Mouse (Mus musculus) hindbrain, embryonic 15.5 days (tissue): ENCODE data around the gene Ezh1. TPM values are rescaled to one million over a fixed set of nuclear protein-coding genes. Genes with fewer than 3 reads are reported as not detected.

Source experiments
- ATAC-seq: fragments of 200-750 bp; cut with Nextera tagmentation; 2 replicates; pipeline ENCODE4 v1.8.0; 2017; ENCODE audit warnings: low read depth, moderate number of reproducible peaks, moderate TSS enrichment; ENCODE audit not compliant: low FRiP score
- H3K27ac ChIP-seq: fragments of 300-500 bp; sonication (generic); replicated peaks from 2 replicates; pipeline ENCODE4 v1.5.1; 2015; ENCODE audit warnings: mild to moderate bottlenecking, inconsistent platforms
- H3K27me3 ChIP-seq: fragments of 300-500 bp; sonication (generic); 2 replicates; pipeline ENCODE4 v1.6.1; 2015; ENCODE audit warnings: control low read depth, inconsistent platforms
- H3K36me3 ChIP-seq: fragments of 300-500 bp; sonication (generic); 2 replicates; pipeline ENCODE4 v1.6.1; 2015; ENCODE audit warnings: control low read depth, inconsistent platforms
- H3K4me1 ChIP-seq: fragments of 300-500 bp; sonication (generic); replicated peaks from 2 replicates; pipeline ENCODE4 v1.6.1; 2015; ENCODE audit warnings: control low read depth, inconsistent platforms
- H3K4me2 ChIP-seq: fragments of 300-500 bp; sonication (generic); 2 replicates; pipeline ENCODE4 v1.6.1; 2015; ENCODE audit warnings: moderate library complexity, mild to moderate bottlenecking, inconsistent platforms
- H3K4me3 ChIP-seq: fragments of 300-500 bp; sonication (generic); 2 replicates; pipeline ENCODE4 v1.5.1; 2015; ENCODE audit warnings: mild to moderate bottlenecking, inconsistent platforms
- H3K9ac ChIP-seq: fragments of 300-500 bp; sonication (generic); 2 replicates; pipeline ENCODE4 v1.6.1; 2015; ENCODE audit warnings: inconsistent platforms
- H3K9me3 ChIP-seq: fragments of 300-500 bp; sonication (generic); 2 replicates; pipeline ENCODE4 v1.6.1; 2016; ENCODE audit warnings: control low read depth, inconsistent platforms
- WGBS: fragments of 180-500 bp; shearing (Covaris S2); methylation state at CpG from one replicate; pipeline ENCODE4 v1.1.7; 2015; 5-methylcytosine and 5-hydroxymethylcytosine counted together
- polyA plus RNA-seq: library from polyadenylated mRNA; unstranded; fragments of >200 nt; fragmentation: Nextera tagmentation; extraction: Ambion mirVana; gene quantifications from 2 replicates; pipeline ENCODE4 v1.2.1, GENCODE M21; 2015

Ezh1 gene
- polyA plus RNA-seq, 1 experiment from 2014 or later: 27.4 TPM

- Histone ChIP-seq H3K9ac (peak within 1 kb of the TSS; percentile 60), H3K9me3 (no peaks in the 10 kb centered on the region), H3K4me2 (peak within 1 kb of the TSS; percentile 99), H3K4me3 (peak within 1 kb of the TSS; percentile 48), H3K27ac (no peak within 1 kb of the TSS), H3K36me3 (0 out of 2 replicates have a peak, but pooled peaks cover 5% of the 10 kb centered on the region), H3K27me3 (peaks cover 44% of the 10 kb centered on the region), H3K4me1 (peaks cover 36% of the 10 kb centered on the region)
- peak; percentile 71 for ATAC-seq
- 0% methylated on average over 37 of the region's 43 CpGs for WGBS
Observed at GRCm38 (mm10) chr11:101259948-101260825, 33.9 kb upstream of the Ezh1 start, which contains the start of gene Wnk4. Gene Wnk4 (plus strand): TSS chr11:101260567.

- no peak for ATAC-seq
- Histone ChIP-seq H3K9ac (no peak overlapping the region), H3K9me3 (no peaks in the 10 kb centered on the region), H3K4me1 (peaks cover 36% of the 10 kb centered on the region), H3K27ac (no peak overlapping the region), H3K4me2 (no peak overlapping the region), H3K36me3 (0 out of 2 replicates have a peak, but pooled peaks cover 5% of the 10 kb centered on the region), H3K4me3 (no peak overlapping the region), H3K27me3 (peaks cover 37% of the 10 kb centered on the region)
- WGBS: 47% methylated on average over 6 of the region's 6 CpGs
Observed at GRCm38 (mm10) chr11:101259261-101259712, 33.0 kb upstream of the Ezh1 start.

GRCm38 (mm10) chr11:101255826-101256775, 29.8 kb upstream of the Ezh1 start:
- Histone ChIP-seq H3K27me3 (peaks cover 9% of the 10 kb centered on the region), H3K9me3 (no peaks in the 10 kb centered on the region), H3K27ac (no peak overlapping the region), H3K36me3 (0 out of 2 replicates have a peak, but pooled peaks cover 5% of the 10 kb centered on the region), H3K4me3 (no peak overlapping the region), H3K9ac (no peak overlapping the region), H3K4me1 (peaks cover 36% of the 10 kb centered on the region), H3K4me2 (no peak overlapping the region)
- 89% methylated on average over 13 of the region's 13 CpGs for WGBS
- no peak for ATAC-seq

- Histone ChIP-seq H3K27me3 (no peaks in the 10 kb centered on the region), H3K4me1 (peaks cover 20% of the 10 kb centered on the region), H3K4me2 (peak within 1 kb of the TSS; percentile 90), H3K27ac (peak within 1 kb of the TSS; percentile 89), H3K36me3 (0 out of 2 replicates have a peak, but pooled peaks cover 5% of the 10 kb centered on the region), H3K9ac (peak within 1 kb of the TSS; percentile 88), H3K9me3 (no peaks in the 10 kb centered on the region), H3K4me3 (peak within 1 kb of the TSS; percentile 89)
- under 1% methylated on average over 40 of the region's 40 CpGs for WGBS
- ATAC-seq: peak; percentile 90
Observed at GRCm38 (mm10) chr11:101253613-101254389, 27.5 kb upstream of the Ezh1 start, which contains the start of gene Vps25. Gene Vps25 (plus strand): TSS chr11:101253707.

- H3K4me3 ChIP-seq: peak overlapping the region; percentile 89
- ATAC-seq: no peak
- 0 out of 2 replicates have a peak, but pooled peaks cover 4% of the 10 kb centered on the region for H3K27me3 ChIP-seq
- H3K4me1 ChIP-seq: peaks cover 20% of the 10 kb centered on the region
- H3K9ac ChIP-seq: peak overlapping the region; percentile 88
- peak overlapping the region; percentile 89 for H3K27ac ChIP-seq
- H3K4me2 ChIP-seq: peak overlapping the region; percentile 90
- 10% methylated on average over 7 of the region's 7 CpGs for WGBS
- no peaks in the 10 kb centered on the region for H3K9me3 ChIP-seq
- 0 out of 2 replicates have a peak, but pooled peaks cover 5% of the 10 kb centered on the region for H3K36me3 ChIP-seq
Observed at GRCm38 (mm10) chr11:101252941-101253340, 26.7 kb upstream of the Ezh1 start.

- Histone ChIP-seq H3K9ac (no peak overlapping the region), H3K27ac (no peak overlapping the region), H3K4me1 (peaks cover 27% of the 10 kb centered on the region), H3K9me3 (no peaks in the 10 kb centered on the region), H3K36me3 (no peaks in the 10 kb centered on the region), H3K27me3 (peaks cover 14% of the 10 kb centered on the region), H3K4me3 (no peak overlapping the region), H3K4me2 (no peak overlapping the region)
- 75% methylated on average over 2 of the region's 2 CpGs for WGBS
- no peak for ATAC-seq
Observed at GRCm38 (mm10) chr11:101251031-101251430, 24.8 kb upstream of the Ezh1 start.

GRCm38 (mm10) chr11:101248258-101248994, 22.2 kb upstream of the Ezh1 start:
- Histone ChIP-seq H3K4me2 (no peak overlapping the region), H3K27me3 (peaks cover 34% of the 10 kb centered on the region), H3K27ac (no peak overlapping the region), H3K9me3 (no peaks in the 10 kb centered on the region), H3K36me3 (no peaks in the 10 kb centered on the region), H3K4me3 (no peak overlapping the region), H3K4me1 (peaks cover 25% of the 10 kb centered on the region), H3K9ac (no peak overlapping the region)
- WGBS: 34% methylated on average over 14 of the region's 14 CpGs
- no peak for ATAC-seq

- Histone ChIP-seq H3K4me2 (peak overlapping the region; percentile 99), H3K36me3 (no peaks in the 10 kb centered on the region), H3K4me3 (peak overlapping the region; percentile 67), H3K27me3 (peaks cover 34% of the 10 kb centered on the region), H3K9me3 (no peaks in the 10 kb centered on the region), H3K9ac (no peak overlapping the region), H3K4me1 (peaks cover 18% of the 10 kb centered on the region), H3K27ac (no peak overlapping the region)
- no peak for ATAC-seq
- WGBS: 82% methylated on average over 6 of the region's 6 CpGs
Observed at GRCm38 (mm10) chr11:101247521-101248030, 21.3 kb upstream of the Ezh1 start.

GRCm38 (mm10) chr11:101246702-101247012, 20.4 kb upstream of the Ezh1 start:
- H3K27ac ChIP-seq: peak overlapping the region; percentile 73

GRCm38 (mm10) chr11:101245855-101246701, 19.8 kb upstream of the Ezh1 start, which contains the start of gene Ramp2:
Gene Ramp2 (plus strand): TSS chr11:101246028.
- Histone ChIP-seq H3K4me2 (peak within 1 kb of the TSS; percentile 99), H3K9ac (peak within 1 kb of the TSS; percentile 82), H3K9me3 (no peaks in the 10 kb centered on the region), H3K27ac (peak within 1 kb of the TSS; percentile 73), H3K4me1 (peaks cover 16% of the 10 kb centered on the region), H3K36me3 (no peaks in the 10 kb centered on the region), H3K4me3 (peak within 1 kb of the TSS; percentile 67), H3K27me3 (peaks cover 34% of the 10 kb centered on the region)
- under 1% methylated on average over 42 of the region's 63 CpGs for WGBS
- peak; percentile 81 for ATAC-seq

More at GRCm38 (mm10) chr11:101246702-101247012, 20.4 kb upstream of the Ezh1 start:
- Histone ChIP-seq H3K9me3 (no peaks in the 10 kb centered on the region), H3K4me1 (peaks cover 16% of the 10 kb centered on the region), H3K9ac (peak overlapping the region; percentile 82), H3K36me3 (no peaks in the 10 kb centered on the region), H3K4me3 (peak overlapping the region; percentile 67), H3K27me3 (peaks cover 34% of the 10 kb centered on the region), H3K4me2 (peak overlapping the region; percentile 99)
- ATAC-seq: 0 out of 2 replicates have a peak, but pooled peaks have one; percentile 36
- 3% methylated on average over 7 of the region's 7 CpGs for WGBS
